Mouse (Mus musculus) spleen, postnatal 36 days (tissue): ENCODE results near the gene Suv39h2.
A peak's percentile ranks its signal among the peaks of the same experiment; 100 is the strongest.

ENCODE experiments used
- DNase-seq, 2 experiments: peaks; one replicate each; pipeline ENCODE4 v3.0.0; 2022; ENCODE audit warnings: low spot score in 2 of 2, mixed read lengths in 1 of 2

Gene Suv39h2

GRCm38 (mm10) chr2:3474861-3475283, at the start of gene Suv39h2:
TSS of gene Suv39h2 (minus strand) at chr2:3475031.
- DNase-seq, result peak; percentile 96 to 97

GRCm38 (mm10) chr2:3522558-3522957, 47.7 kb upstream of the Suv39h2 start:
- DNase-seq, result no peak

- DNase-seq, result peak; percentile 97 to 98
Observed at GRCm38 (mm10) chr2:3512552-3513454, 38.0 kb upstream of the Suv39h2 start, which contains the start of the genes Gm45902, Hspa14 and Cdnf. TSS of gene Gm45902 (minus strand) at chr2:3512790. TSS of gene Hspa14 (minus strand) at chr2:3512814. TSS of gene Cdnf (plus strand) at chr2:3513030.

GRCm38 (mm10) chr2:3512076-3512475, 37.2 kb upstream of the Suv39h2 start:
- DNase-seq, result peak; percentile 29 to 47

GRCm38 (mm10) chr2:3500886-3501285, 26.1 kb upstream of the Suv39h2 start:
- DNase-seq, result peak; percentile 40 to 49

GRCm38 (mm10) chr2:3499543-3499942, 24.7 kb upstream of the Suv39h2 start:
- DNase-seq, result no peak

GRCm38 (mm10) chr2:3493833-3494409, 19.1 kb upstream of the Suv39h2 start:
- no peak for DNase-seq

GRCm38 (mm10) chr2:3489816-3490215, 15.0 kb upstream of the Suv39h2 start:
- DNase-seq, result no peak

- no peak for DNase-seq
Observed at GRCm38 (mm10) chr2:3480239-3480638, 5.4 kb upstream of the Suv39h2 start.

- no peak for DNase-seq
Observed at GRCm38 (mm10) chr2:3475746-3476251, 968 bp upstream of the Suv39h2 start.

GRCm38 (mm10) chr2:3474361-3474805, 448 bp downstream of the Suv39h2 start:
- DNase-seq, result peak; percentile 35 to 61

GRCm38 (mm10) chr2:3473891-3474290, 940 bp downstream of the Suv39h2 start:
- DNase-seq, result no peak

GRCm38 (mm10) chr2:3456590-3456989, 18.2 kb downstream of the Suv39h2 start:
- no peak for DNase-seq

- no peak for DNase-seq
Observed at GRCm38 (mm10) chr2:3453096-3453495, 21.7 kb downstream of the Suv39h2 start.

GRCm38 (mm10) chr2:3449431-3449830, 25.4 kb downstream of the Suv39h2 start:
- DNase-seq, result no peak

- DNase-seq, result no peak
Observed at GRCm38 (mm10) chr2:3445984-3446383, 28.8 kb downstream of the Suv39h2 start.

- no peak for DNase-seq
Observed at GRCm38 (mm10) chr2:3444206-3444605, 30.6 kb downstream of the Suv39h2 start.

- no peak for DNase-seq
Observed at GRCm38 (mm10) chr2:3437956-3438355, 36.9 kb downstream of the Suv39h2 start.

GRCm38 (mm10) chr2:3435369-3436061, 39.3 kb downstream of the Suv39h2 start:
- no peak for DNase-seq

- no peak for DNase-seq
Observed at GRCm38 (mm10) chr2:3430956-3431355, 43.9 kb downstream of the Suv39h2 start.

- DNase-seq, result no peak
Observed at GRCm38 (mm10) chr2:3424579-3424910, 50.3 kb downstream of the Suv39h2 start.
